Mouse (Mus musculus) embryo, embryonic 10 days (tissue): Measurements from ENCODE around the gene Atp8b4.
"Not testable (repeated sequence)": the region's sequence is repeated elsewhere in the genome, so short reads cannot be mapped to it uniquely, and the experiment has no call there.

Experiments used
- DNase-seq: peaks from one replicate; pipeline ENCODE4 v3.0.0-alpha.2; 2015; ENCODE audit warnings: low spot score

The Atp8b4 gene

DNA sequence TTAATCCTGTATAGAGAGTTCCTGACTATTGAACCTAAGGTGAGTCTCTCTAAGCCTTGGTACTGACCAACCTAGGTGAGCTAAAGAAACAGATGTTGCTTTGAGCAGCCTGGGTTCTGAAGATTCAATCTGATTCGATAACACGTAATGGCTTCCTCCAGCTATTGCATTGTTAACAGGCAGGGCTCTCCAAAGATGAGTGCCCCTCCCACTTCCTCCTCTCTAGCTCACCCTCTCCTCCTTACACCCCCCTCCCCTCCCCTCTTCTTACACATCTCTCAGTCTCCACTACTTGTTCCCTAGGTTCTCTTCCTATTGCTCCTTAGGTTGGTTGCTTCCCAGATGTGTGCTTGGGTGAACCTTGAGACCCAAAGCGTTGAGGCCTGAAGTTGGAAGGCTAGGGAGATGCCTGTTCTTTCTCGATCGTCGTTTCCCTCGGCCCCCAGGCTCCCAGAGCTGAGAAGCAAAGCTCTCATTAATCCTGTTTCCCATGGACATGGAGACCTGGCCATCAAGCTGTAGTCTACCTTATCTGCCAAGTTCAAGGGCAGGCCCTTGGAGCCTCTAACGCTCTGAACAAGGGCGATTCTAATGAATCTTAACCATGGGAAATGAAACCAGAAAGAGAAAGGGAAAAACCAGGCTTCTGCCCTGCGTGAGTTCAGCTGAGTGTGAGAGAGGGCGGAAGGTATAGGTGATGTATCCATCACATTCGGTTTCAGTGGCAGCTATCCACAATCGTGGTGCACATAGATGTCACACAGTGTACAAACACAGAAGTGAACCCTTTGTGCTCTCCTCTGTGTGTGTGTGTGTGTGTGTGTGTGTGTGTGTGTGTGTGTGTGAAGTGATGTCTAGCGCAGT lies 4.4 kb downstream of the Atp8b4 start:
- DNase-seq: no peak

DNA sequence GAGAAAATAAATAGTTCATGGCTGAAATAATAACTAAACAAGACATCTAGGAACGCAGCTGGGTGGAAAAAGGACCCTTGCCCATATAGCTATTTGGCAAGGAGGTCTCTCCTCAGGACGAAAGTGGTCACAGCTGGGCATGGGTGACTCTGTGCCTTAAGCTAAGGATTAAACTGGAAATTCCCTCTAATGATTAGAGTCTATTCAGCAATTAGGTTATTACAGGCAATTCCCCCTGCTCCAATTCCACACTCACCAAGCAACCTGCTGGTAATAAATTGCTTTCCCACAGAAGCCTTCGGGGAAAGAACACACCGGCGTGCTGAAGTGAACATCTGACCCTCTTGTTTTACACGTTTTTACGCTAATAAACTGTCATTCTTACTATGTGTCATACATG lies 5.2 kb downstream of the Atp8b4 start:
- no peak for DNase-seq

DNA sequence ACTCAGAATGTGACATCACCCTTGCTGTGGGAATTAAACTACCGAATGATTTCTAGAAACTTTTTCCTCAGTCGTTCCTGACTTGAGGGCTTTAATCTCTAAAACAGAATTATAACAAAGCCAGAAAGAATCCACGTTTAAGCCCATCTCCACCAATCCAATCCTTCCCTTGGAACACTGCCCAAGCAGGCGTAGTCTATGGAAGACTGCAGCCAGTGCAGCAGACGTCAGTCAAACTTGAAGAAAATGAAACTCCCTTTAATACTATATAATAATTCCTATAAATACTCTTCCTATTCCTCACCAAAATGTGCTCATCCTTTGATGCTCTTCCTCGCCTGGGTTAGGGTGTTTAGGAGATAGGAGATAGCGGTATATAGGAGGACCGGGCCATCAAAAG lies 7.2 kb downstream of the Atp8b4 start:
- no peak for DNase-seq

DNA sequence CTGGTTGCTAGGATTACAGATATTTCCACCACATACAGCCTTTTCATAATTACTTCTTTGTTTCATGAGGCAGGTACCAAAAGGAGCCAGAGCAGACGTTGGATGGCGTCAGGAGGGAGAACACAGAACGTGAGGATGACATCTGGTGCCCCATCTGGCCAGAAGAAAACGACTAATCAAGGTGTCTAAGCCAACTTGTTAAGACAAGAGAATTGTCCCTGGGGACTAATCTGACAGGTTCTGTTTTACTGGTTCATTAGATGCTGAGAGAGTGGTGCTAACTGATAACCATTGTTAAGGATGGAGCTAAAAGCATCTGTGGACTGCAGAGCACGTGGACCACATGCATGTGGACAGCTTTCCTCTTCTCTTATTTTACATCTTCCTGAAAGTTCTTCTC lies 7.8 kb downstream of the Atp8b4 start:
- no peak for DNase-seq

DNA sequence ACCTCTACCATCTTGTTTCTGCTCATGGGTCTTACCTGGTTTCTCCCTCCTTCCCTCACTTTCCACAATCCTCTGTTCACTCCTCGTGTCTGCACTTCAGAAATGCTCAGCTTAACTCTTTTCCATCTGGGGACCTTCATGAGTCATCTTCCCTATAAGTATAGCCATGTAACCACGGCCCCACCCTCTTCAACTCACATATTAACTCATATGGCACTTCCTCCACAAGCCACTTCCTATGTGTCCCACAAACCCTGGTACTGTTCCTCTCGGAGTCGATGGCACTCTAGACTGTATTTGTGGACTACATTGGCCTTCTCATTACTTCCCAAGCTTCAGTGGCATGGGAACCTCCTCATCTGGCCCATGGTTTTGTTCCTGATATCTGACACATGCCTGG lies 9.0 kb downstream of the Atp8b4 start:
- no peak for DNase-seq

DNA sequence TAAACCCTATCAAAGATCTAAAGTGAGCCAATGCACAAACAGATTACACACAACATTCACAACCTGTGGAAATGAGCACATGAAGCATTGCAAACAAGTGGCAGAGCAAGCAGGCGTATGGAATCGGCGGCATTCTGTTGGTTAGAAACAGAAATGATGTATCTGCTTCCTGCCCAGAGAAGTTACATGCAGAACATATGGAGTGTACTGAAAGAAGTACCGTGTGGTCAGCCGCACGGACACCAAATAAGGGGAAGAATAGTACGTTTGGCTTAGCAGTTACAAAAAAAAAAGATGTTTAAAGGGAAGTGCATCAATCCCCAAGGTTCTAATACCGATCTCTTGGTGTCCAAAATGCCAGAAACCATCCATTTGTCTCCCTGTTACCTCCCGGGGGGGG lies 9.9 kb downstream of the Atp8b4 start:
- DNase-seq: no peak

DNA sequence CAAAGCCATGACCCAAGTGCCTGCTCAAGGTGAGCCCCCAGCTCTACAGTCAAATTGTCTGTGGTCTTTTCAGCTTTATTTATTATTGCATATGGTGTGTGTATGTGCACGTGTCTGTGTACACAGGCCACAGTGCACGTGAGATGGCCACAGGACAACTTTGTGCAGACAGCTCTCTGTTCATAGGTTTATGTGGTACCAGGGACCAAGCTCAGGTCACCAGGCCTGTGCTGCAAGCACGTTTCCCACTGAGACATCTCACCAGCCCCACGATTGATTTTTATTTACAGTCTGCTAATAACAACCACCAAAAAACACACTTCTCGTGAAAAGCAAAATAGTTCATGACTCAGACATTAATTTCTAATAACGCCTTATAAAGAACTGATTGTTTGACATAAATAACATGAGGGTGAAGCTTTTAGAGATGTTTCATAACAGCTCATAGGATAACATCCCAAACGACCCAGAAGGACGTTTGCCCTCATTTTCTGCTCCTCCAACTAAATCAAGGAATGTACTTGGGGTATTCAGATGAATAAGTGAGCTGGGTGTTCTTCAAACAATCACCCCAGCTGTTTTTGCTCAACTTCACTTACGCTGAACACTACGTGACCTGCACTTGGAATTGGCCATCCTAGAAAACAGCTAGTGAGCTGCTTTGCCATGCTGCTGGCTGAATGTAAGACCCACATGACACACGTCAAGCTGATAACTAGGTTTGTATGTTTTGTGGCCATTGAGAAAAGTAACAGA lies 15.0 kb downstream of the Atp8b4 start:
- no peak for DNase-seq

DNA sequence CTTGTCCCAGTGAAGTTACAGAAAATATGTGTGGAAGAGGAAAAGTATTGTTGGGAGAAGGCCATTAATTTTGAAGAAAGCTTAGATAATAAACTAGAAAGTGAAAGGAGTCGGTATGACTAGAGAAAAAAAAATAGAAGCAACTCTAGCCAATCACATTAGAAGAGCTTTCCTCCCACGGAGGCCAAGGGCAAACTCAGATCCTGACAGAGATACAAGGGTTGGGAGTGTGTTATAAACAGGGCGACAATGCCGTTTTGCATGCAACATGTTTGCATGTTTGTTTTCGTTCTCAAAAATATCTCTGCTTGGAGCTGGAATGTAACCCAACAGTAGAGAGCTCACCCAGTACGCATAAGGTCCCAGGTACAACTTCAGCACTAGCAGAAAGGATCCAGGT lies 17.1 kb downstream of the Atp8b4 start:
- DNase-seq: no peak

DNA sequence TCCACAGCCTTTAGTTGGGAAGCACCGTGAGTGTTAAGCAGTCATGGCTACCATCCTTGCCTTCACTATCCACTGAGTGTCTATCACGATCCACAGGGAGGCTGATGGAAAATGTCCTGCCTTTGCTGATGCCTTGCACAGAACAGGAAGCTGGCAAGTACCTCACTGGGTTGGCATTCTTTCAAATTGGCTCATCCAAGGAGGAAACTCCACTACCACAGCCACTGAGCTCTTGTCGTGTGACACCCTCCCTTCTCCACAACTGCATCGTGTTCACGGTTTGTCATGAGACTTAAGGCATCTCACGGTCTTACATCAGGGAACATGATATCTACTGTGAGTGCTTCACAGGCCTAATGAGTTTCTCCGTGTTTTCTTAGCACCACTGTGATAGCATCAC lies 22.9 kb downstream of the Atp8b4 start:
- no peak for DNase-seq

DNA sequence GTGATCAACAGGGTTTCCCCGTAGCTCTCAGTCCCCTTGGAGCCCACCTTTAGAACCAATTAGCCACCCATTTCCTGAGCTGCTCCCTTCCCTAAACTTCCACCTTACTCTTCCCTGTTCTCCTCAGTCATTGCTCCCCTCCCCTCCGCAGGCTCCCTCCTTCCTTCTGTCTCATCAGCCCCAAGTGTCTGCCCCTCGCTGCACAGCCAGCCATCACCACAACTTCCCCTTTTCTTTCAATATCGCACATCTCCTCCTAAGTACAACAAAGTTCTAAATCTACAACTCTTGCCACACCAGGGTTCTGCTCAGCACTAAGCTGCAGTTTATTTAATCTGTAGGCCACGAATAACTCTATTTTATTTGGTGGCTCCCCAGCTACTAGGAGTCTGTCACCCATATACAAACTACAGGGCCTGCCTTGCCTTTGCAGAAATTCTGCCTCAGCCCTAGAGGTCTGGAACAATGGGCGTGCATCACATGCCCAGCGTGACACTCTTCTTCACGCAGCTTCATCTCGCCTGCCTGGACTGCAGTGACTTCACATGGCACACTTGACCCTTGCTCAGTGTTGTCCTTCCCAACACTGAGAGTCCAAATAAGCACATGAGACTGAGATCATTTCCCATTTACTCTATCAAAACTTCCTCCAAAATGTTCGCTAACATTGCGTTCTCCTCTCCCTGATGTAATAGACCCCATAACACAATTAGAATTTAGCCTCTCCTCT lies 24.6 kb downstream of the Atp8b4 start:
- no peak for DNase-seq

DNA sequence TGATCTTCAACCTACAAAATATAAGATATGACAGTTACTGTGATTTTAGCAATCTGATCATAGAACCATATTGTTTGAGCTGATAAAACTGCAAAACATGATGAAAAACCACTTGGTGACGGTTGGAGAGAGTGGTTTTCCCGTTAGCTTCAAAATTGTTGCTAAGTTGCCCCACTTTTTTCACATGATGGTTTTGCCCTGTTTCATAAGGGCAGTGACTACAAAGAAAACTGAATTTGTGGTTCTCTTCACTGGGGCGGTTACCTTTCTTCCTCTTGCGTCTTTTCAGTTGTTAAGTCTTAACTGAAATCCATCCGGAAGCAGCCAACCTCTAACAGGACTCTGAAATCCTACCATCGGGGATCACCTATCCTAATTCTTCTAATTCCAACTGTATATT lies 26.5 kb downstream of the Atp8b4 start:
- DNase-seq: no peak

DNA sequence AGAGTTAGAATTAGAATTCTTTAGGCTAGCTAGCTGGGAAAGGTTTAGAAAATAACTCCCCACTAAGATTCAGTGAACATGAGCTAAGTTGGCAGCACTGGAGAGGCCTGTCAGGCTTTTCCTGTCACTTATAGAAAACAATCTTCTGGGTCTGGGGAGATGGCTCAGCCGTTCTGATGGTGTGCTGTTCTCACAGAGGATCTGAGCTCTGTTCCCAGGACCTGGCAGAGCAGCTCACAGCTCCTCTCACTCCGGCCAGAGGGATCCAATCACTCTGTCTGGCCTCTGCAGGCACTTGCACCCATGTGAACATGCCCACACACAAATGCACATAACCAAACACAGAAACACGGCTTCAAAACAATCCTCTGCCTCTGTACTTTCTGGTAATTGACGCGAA lies 27.6 kb downstream of the Atp8b4 start:
- no peak for DNase-seq

DNA sequence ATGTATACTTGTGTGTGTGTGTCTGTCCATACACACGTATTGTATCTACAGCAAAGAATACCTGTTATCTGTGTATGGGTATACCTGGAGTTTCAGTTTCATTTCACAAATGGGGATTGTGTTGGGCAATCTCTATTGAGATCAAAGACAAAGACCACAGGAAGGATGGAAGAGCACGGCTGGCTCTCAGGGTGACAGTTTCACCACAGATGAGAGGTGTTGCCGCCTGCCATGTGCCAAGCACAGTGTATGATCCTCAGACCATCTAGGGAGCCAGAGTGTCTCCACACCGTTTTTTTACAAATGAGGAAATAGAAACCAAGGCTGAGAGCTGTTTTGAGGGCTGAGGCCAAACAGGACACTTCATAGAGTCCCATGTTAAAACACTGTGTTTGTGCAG lies 32.7 kb downstream of the Atp8b4 start:
- no peak for DNase-seq

DNA sequence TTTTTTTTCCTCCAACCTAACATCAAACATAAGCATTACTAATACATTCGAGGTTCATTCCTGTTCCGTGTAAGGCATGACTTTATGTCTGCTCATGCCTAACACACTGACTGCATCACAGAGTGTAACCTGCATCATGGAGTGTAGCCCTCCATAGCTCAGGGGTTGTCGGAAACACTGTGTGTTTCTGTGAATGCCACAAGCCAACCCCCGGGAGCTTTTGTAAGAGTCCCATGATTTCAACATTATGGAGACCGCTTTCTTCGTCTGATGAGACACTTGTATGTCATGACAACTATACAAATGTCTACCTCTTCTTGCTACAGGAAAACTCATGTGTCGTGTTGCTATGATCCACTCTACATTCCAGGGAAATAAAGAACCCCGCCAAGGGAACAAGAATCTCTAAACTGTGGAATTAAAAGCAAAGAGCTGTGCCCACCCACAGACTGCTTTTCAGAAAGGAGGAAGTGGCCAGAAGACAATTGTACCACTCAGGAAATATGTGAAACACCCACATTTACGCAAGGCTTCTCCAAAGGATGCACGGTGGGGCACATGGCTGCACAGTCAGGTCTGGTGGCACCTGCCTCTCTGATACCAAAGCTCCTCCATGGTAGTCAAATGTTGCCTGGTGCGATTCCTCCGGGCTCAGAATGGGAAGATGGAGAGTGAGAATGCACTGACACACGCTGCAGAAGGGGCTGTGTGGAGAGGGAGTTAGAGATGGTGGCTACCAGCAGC lies 33.9 kb downstream of the Atp8b4 start:
- no peak for DNase-seq

DNA sequence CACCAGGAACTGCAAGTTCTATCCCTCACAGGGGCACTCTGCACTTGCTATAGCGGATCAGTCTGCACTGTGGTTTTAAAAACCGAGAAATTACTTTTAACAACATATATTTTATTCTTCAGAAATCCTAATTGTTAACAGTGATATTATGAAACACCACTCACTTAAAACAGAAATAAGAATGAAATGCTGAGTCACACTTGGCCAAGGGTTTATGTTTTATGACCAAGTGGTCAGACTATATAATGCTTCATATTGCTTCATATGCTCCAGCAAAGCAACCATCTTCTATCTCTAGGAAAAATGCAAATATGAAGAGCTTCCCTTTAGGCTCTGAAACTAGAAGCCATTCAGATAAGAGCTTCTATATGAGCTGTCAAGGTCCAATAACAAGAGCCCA lies 41.8 kb downstream of the Atp8b4 start:
- no peak for DNase-seq

DNA sequence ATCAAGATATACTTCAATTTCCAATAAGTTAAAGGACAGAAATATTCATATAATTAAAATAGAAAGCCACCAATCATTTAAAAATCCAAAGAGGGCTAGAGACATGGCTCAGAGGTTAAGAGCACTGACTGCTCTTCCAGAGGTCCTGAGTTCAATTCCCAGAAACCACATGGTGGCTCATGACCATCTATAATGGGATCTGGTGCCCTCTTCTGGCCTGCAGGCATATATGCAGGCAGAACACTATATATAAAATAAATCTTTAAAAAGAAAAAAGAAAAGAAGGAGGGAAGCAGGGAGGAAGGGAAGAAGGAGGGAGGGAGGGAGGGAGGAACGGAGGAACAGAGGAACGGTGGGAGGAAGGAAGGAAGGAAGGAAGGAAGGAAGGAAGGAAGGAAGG lies 42.7 kb downstream of the Atp8b4 start:
- DNase-seq: not testable (repeated sequence)

DNA sequence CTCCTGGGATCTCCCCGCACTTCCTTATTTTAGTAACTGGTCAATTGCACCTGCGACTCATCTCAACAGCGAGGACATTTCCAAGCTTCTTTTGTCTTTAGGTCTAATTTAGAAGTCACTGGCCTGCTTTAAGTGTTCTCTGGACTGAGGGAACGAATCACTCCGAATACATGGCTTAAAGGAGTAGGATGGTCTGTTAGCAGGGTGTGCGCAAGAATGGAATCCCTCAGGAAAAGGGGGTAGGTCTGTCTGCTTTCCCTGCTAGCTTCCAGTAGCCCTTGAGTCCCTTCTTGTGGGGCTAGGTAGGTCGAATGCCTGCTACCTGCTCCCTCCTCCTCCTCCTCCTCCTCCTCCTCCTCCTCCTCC lies 49.6 kb downstream of the Atp8b4 start:
- DNase-seq: no peak

DNA sequence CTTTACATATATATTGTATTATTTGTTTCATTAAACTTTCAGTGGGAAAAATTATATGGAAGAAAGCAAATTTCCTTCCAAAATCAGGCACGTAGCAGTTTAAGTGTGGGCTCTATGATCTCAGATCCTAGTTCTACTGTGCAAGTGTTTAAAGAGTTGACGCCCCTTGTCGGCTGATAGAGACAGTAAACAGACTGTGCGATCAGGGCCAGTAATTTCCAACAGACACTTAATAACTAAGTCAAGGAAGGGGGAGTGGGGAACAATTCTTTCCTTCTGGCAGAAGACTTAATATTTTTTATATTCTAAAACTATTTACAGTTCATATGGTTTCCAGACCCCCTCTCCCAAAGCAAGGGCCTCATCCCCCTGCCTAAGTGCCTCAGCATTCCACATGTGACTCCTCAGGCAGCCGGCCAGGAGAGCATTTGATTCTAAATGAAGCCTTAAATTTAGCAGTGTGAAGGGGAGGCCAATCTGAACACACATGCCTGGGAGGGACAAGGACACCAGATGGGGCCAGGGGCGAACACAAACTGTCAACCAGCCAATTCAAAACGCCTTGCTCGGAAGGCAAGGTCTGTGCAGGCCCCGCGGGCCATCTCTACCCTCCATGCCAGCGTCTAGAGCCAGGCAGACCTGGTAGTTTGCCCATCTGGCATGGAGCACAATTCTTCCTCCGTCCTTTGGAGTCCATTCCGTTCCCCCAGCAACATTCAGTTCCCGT lies 50.1 kb downstream of the Atp8b4 start:
- no peak for DNase-seq

DNA sequence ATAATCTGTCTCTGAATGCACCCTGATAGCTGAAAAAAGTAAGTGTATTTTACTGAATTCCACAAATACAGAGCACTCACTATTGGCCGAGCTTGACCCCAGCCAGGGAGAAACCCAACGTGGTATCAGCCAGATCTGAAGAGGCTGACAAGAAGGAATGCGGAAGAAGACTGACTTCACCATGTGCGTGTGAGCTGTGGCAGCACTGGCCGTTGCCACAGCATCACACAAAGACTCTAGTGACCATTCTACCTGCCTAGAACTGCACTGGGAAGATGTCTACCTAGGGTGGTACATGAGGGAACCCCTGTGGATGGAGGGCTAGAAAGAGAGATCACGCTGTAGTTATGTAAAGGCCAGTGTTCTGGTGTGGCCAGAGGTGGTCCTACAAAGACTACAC lies 55.4 kb downstream of the Atp8b4 start:
- no peak for DNase-seq

DNA sequence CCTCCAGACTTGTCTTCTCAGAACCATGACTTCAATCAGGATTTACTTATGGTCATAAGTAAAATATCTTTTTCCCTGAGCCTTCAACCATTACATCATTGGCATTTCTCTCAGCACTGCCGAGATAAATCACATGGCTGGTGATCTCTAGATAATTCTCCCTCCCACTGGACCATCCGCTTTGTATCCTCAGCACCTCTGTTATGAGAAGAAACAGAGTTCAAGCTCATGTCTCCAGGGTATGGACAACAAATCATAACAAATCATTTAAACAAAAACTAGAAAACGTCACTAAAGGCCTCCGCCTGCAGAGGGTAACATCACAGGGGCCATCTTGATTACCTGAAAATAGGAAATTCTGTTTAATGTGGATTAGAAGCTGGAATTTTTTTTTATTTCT lies 58.9 kb downstream of the Atp8b4 start:
- DNase-seq: no peak

DNA sequence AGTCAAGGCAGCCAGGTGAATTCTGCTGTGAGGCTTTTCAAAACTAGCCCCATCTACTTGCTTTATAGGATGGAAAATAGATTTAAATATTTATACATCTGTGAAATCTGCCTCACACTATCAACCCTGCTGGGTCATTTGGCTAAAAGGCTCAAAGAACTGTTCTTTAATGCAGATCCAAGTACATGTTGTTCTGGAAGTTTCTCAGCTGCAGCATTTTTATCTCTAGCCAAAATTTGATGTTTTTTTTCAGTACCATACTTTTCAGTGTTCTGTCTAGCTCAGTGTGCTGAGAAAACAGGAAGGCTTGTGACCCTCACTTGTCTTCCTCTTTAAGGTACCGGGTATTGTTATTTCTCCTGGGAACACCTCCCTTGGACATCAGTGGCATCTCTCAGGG lies 65.8 kb downstream of the Atp8b4 start:
- DNase-seq: no peak

DNA sequence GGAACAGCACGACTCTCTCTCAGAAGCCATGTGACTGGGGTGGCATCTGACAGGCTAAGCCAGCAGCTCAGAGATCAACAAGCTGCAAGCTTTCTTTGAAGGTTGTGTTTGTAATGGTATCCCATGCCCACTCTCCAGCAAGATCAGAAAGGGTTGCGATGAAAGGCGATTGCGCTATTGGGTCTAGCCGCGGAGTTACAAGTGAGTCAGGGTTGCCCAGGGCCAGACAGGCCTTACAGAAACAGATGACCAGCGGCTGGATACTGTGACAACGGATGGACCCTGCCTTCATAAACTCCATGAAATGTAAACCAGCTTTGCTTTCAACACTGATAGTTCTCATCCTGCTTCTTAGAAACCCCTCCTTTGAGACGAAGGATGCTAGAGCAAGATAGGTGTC lies 66.2 kb downstream of the Atp8b4 start:
- no peak for DNase-seq
